Mouse (Mus musculus) cortical plate, adult 2 months (tissue): ENCODE measurements at regions not wholly inside any gene's neighbourhood (a gene's known extent, or its start where the extent isn't known, plus 50 kb on each side); places are given as distances from the start of the nearest gene placed in this dataset.

Experiments
- CTCF ChIP-seq: fragments of 200-500 bp; IDR thresholded peaks from 2 replicates; pipeline ENCODE4 v1.5.1; 2011; ENCODE audit warnings: mild to moderate bottlenecking, control low read depth, low read length; ENCODE audit not compliant: insufficient read depth; ENCODE audit errors: extremely low read depth
- POLR2A ChIP-seq: fragments of 200-500 bp; IDR thresholded peaks from 2 replicates; pipeline ENCODE4 v1.6.1; 2011; ENCODE audit warnings: mild to moderate bottlenecking, low read length, control low read depth; ENCODE audit not compliant: insufficient read depth; ENCODE audit errors: extremely low read depth

DNA sequence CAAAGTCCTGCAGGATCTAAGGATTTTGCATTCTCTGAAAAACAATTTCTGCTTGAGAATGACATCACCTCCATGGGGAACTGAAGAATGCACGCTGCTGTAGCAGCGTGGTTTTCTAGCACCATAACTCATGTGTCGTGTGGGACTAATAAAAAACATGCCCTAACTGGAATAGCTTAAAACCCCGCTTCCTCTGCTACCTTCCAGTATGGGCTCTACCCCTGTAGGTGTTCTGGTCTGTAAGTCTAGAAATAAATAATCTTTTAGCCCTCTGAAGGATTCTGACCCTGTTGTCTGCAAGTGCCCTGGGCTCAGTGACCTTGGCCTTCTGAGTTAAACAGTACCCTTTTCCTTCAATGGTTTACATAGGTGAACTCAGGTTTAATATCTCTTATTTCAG, 282.8 kb downstream of the Stim2 start:
- no peak for TF ChIP-seq CTCF
- TF ChIP-seq POLR2A = no peak
